Mouse (Mus musculus): ENCODE measurements around the gene Katna1. TPM values are rescaled to one million over a fixed set of nuclear protein-coding genes. Genes with fewer than 3 reads are reported as not detected.

Katna1 gene
- polyA plus RNA-seq (2012; rRNA removed; ENCODE audit: low replicate concordance), result 5.6 and 7.9 TPM in 2 replicates

DNA sequence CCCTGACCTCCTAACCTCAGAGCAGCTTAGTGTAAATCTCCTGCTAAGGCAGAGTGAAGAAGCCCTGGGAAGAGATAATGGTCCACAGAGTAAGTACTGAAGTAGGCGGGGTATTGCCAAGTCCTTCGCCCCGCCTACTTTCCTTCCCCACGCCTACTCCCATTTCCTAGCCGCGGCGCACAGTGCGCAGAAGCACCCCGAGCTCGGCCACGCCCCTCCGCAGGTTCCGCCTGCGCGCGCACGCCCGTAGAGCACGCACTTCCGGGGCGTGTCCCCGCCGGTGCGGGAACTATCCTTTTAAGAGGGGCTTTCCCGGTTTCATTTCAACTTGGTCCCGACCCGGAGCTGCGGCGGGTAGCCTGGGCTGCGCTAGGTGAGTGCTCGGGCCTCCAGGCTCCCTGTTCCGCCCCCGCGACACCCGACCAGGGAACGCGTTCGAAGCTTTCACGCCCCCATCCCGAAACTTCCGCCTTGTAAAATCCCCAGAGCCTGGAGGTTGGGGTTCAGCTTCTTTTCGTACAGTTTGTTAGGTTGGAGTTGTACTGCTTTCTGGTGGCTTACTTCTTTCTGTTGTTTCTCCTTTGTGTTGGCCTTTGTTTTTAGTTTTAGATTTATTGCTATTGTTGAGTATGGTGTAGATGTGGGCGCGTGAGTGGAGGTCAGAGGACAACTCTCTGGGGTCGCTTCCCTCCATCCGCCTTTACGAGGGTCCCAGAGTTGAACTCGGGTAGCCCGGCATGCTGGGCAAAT is at the start of gene Katna1:
TSS of gene Katna1 (plus strand) at position 250 of the 750 bp plus-strand sequence.

DNA sequence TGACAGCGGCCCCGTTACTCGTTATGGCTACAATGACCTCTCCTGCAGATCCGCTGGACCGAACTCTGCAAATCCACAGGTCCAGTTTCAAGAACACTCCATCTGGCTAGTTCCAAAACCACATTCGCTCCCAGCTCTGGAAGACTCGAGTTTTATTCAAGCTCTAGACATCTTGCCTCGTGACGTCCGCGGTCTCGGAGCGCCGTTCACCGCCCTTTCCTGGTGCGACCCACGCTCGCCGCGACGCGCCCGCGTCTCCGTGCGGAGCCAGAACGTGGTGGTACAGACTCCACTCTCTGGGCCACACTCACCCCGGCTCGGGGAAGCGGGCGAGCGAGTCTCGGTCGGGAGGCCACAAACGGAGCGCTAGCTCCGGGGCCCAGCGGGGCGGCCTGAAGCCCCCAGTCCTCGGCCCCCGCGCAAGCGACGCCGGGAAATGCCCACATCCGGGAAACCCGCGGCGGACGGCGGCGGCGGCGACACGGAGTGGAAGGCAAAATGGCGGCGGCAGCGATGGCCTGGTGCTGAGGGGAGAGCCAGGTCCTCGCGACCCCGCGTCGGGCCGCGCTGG is 45.0 kb upstream of the Katna1 start, which contains the start of the genes Pcmt1 and Lats1:
TSS of gene Pcmt1 (minus strand) at position 406 of the 571 bp plus-strand sequence.
TSS of gene Lats1 (plus strand) at position 484 of the 571 bp plus-strand sequence.

DNA sequence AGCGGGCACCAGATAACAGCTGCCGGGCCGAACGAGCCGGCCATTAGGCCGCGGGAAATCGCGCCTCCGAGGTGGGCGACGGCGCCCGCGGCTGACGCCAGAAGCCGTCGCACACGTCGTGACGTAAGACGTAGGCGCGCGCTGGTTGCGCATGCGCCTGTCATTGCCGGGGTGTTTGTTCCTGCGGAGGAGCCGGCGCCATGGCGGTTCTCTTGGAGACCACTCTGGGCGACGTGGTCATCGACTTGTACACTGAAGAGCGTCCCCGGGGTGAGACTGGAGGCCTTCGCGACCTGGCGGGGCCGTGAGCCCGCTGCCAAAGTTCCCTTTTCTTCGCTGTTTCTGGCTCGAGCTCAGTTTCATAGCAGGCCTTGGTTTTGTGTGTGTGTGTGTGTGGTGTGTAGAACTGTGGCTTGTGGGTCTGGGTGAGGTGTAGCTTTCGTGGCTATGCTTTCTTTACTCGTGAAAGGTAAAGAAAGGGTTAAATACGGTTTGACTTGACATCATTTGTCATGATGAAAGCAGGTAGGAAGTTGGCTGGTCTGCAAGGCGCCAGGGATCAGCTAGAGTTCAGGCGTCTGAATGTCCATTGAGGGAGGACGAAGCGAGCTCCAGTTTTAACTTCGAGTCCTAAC is 67.1 kb downstream of the Katna1 start, which contains the start of the genes Ginm1 and Ppil4:
TSS of gene Ginm1 (minus strand) at position 74 of the 635 bp plus-strand sequence.
TSS of gene Ppil4 (plus strand) at position 141 of the 635 bp plus-strand sequence.

Other genes starting within 250 kb of the Katna1 start
- gene Lrp11, start 136.2 kb upstream of the Katna1 start, polyA plus RNA-seq (2012; rRNA removed; ENCODE audit: low replicate concordance), result 5.3 and 7.9 TPM in 2 replicates
- gene Nup43, start 58.5 kb upstream of the Katna1 start, polyA plus RNA-seq (2012; rRNA removed; ENCODE audit: low replicate concordance), result 5.9 and 13.0 TPM in 2 replicates
- gene Pcmt1, start 44.9 kb upstream of the Katna1 start, polyA plus RNA-seq (2012; rRNA removed; ENCODE audit: low replicate concordance), result 24.3 and 33.7 TPM in 2 replicates
- gene Lats1, start 44.8 kb upstream of the Katna1 start, polyA plus RNA-seq (2012; rRNA removed; ENCODE audit: low replicate concordance), result 13.6 and 20.7 TPM in 2 replicates
- 65.2 and 105 TPM in 2 replicates for gene Ginm1, start 66.8 kb downstream of the Katna1 start, polyA plus RNA-seq (2012; rRNA removed; ENCODE audit: low replicate concordance)
- 5.0 and 7.9 TPM in 2 replicates for gene Ppil4, start 66.9 kb downstream of the Katna1 start, polyA plus RNA-seq (2012; rRNA removed; ENCODE audit: low replicate concordance)
- gene Zc3h12d, start 106.5 kb downstream of the Katna1 start, polyA plus RNA-seq (2012; rRNA removed; ENCODE audit: low replicate concordance), result 0.85 and 1.4 TPM in 2 replicates
- gene Tab2, start 230.2 kb downstream of the Katna1 start, polyA plus RNA-seq (2012; rRNA removed; ENCODE audit: low replicate concordance), result 32.6 and 47.9 TPM in 2 replicates

Data from subcutaneous adipose tissue, adult 2 months (tissue).